Mouse (Mus musculus) embryonic fibroblast, embryonic 13.5 days (primary cell): ENCODE results near the gene Anln.

Source experiments
- CTCF ChIP-seq: IDR thresholded peaks from 2 replicates; pipeline ENCODE4 v1.5.1; 2011; ENCODE audit warnings: mild to moderate bottlenecking, control low read depth, low read length, moderate library complexity, borderline replicate concordance; ENCODE audit not compliant: insufficient read depth
- POLR2A ChIP-seq: IDR thresholded peaks from 2 replicates; pipeline ENCODE4 v1.6.1; 2011; ENCODE audit warnings: low read depth, mild to moderate bottlenecking, control low read depth, low read length, moderate library complexity

DNA sequence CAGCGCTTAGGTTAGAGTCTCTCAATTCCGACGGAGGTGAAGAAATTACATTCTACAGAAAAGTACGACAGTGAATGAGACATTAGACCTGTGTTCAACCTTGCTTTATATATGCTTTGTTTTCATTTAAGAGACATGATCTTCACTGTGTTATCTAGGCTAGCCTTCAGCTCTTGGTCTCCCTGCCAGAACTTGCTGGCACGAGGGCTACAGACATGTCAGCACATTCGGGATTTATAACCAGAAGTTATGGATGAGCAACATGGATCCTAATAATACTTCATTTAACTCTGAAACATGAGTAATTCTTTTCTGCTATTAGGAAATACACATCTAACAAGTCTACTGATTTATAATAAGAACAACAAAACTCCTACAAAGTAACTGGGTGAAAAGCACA, 28.1 kb downstream of the Anln start:
- TF ChIP-seq POLR2A (no peak), CTCF (no peak)
